Mouse (Mus musculus) myocyte (in vitro differentiated cells): ENCODE measurements around the gene Fxyd5.

Experiments used
- MAX ChIP-seq: IDR thresholded peaks from one replicate; pipeline ENCODE4 v1.6.1; 2011; ENCODE audit warnings: low read depth, mild to moderate bottlenecking, control low read depth
- MYOD1 ChIP-seq, 3 experiments: IDR thresholded peaks; one replicate each; pipeline ENCODE4 v1.6.1; 2011; ENCODE audit warnings: control low read depth in 2 of 3, low read depth in 2 of 3, mild to moderate bottlenecking in 2 of 3, moderate library complexity in 1 of 3; ENCODE audit not compliant: insufficient read length in 2 of 3, control insufficient read depth in 1 of 3
- POLR2A ChIP-seq: IDR thresholded peaks from one replicate; pipeline ENCODE4 v1.6.1; 2011; ENCODE audit warnings: low read depth, mild to moderate bottlenecking, control low read depth, moderate library complexity; ENCODE audit not compliant: insufficient read length
- TCF3 ChIP-seq: IDR thresholded peaks from one replicate; pipeline ENCODE4 v1.6.1; 2011; ENCODE audit warnings: low read depth, control low read depth; ENCODE audit not compliant: insufficient read length

GRCm38 (mm10) chr7:31067836-31068235 lies 25.6 kb upstream of the Fxyd5 start:
- TF ChIP-seq POLR2A (no peak), TCF3 (no peak), MYOD1 (IDR thresholded peaks at IDR 0.05; ENCODE audit: control insufficient read depth in 1 of 3, insufficient read length in 2 of 3, low read depth in 2 of 3) (no peak), MAX (no peak)
